Comparison of ENCODE assay signal across 8 mouse cellular contexts in genomic region chr4:119390369-119390768, GRCm38 (mm10). TPM values are rescaled to one million over a fixed set of nuclear protein-coding genes. Genes with fewer than 3 reads are reported as not detected.
DNase-seq lines count a peak whose midpoint lies in the region; ATAC-seq and TF ChIP-seq lines count a peak whose summit lies in the region.

No protein-coding gene starts in this region.

- 94% methylated on average over 1 of the region's 1 CpGs for WGBS in neural tube, embryonic 15.5 days
- 82% methylated on average over 1 of the region's 1 CpGs for WGBS in embryonic facial prominence, embryonic 10.5 days

- no peak overlapping the region for H3K4me3 ChIP-seq in gastrocnemius, adult 2 months
- no peak overlapping the region for H3K4me3 ChIP-seq in neural tube, embryonic 15.5 days (replicated peaks)
- no peak overlapping the region for H3K4me3 ChIP-seq in embryonic facial prominence, embryonic 10.5 days

- H3K36me3 ChIP-seq in neural tube, embryonic 15.5 days: peaks cover 15% of the 10 kb centered on the region
- H3K36me3 ChIP-seq in embryonic facial prominence, embryonic 10.5 days (replicated peaks): no peaks in the 10 kb centered on the region

- H3K9me3 ChIP-seq in neural tube, embryonic 15.5 days (replicated peaks): no peaks in the 10 kb centered on the region
- H3K9me3 ChIP-seq in embryonic facial prominence, embryonic 10.5 days: no peaks in the 10 kb centered on the region

- H3K4me2 ChIP-seq in neural tube, embryonic 15.5 days: no peak overlapping the region

- peak; percentile 33; the same call in 1 of the 2 replicates for TF ChIP-seq CTCF in gastrocnemius, adult 2 months (IDR thresholded peaks at IDR 0.05)

- H3K27me3 ChIP-seq in neural tube, embryonic 15.5 days (replicated peaks): no peaks in the 10 kb centered on the region
- 0 out of 2 replicates have a peak, but pooled peaks cover 5% of the 10 kb centered on the region for H3K27me3 ChIP-seq in embryonic facial prominence, embryonic 10.5 days (replicated peaks; ENCODE audit: low read depth, poor library complexity, severe bottlenecking)

- H3K27ac ChIP-seq in gastrocnemius, adult 2 months: no peak overlapping the region
- H3K27ac ChIP-seq in neural tube, embryonic 15.5 days (replicated peaks): no peak overlapping the region
- H3K27ac ChIP-seq in embryonic facial prominence, embryonic 10.5 days (replicated peaks): no peak overlapping the region

- no peak for DNase-seq in gastrocnemius, adult 2 months
- no peak for DNase-seq in gastrocnemius, postnatal 4 days (ENCODE audit: low spot score in 2 of 2)
- DNase-seq in neural tube, embryonic 10.5 days (ENCODE audit: extremely low spot score, low spot score): peak; percentile 48
- DNase-seq in embryonic facial prominence, embryonic 10.5 days (ENCODE audit: low spot score): peak; percentile 49
- peak; percentile 14 for DNase-seq in retina, postnatal 7 days (ENCODE audit: low read depth, low spot score)
- DNase-seq in layer of hippocampus, adult 9-11 months: no peak
- no peak for DNase-seq in cerebellum, adult 9-10 months

- H3K4me1 ChIP-seq in neural tube, embryonic 15.5 days: no peaks in the 10 kb centered on the region
- H3K4me1 ChIP-seq in embryonic facial prominence, embryonic 10.5 days: no peaks in the 10 kb centered on the region

- no peak overlapping the region for H3K9ac ChIP-seq in neural tube, embryonic 15.5 days (replicated peaks)

- ATAC-seq in neural tube, embryonic 15.5 days (ENCODE audit: low FRiP score): no peak

- intact Hi-C loops in gastrocnemius, adult 2 months (cut with DNase I): no loop called here

RNA-seq across cellular contexts. Expression of gene Ccdc30, which starts 25.0 kb away (rescaled TPM):
- not detected for total RNA-seq in gastrocnemius, adult 2 months (2021)
- under 1 TPM; 0.44 to 0.61 TPM for total RNA-seq in gastrocnemius, postnatal 4 days (2021)
- 20.2 and 22.0 TPM in 2 replicates for polyA plus RNA-seq in neural tube, embryonic 15.5 days (2015; fragmentation: Nextera tagmentation; extraction: Ambion mirVana)
- 5.1 and 6.4 TPM in 2 replicates for polyA plus RNA-seq in embryonic facial prominence, embryonic 10.5 days (2016; fragmentation: Nextera tagmentation; extraction: Ambion mirVana)

RNA-seq across cellular contexts. Expression of gene Ppcs, which starts 31.9 kb away (rescaled TPM):
- 1 to 10 TPM; 4.0 to 5.0 TPM for total RNA-seq in gastrocnemius, adult 2 months (2021)
- 1 to 10 TPM; 5.7 to 6.0 TPM for total RNA-seq in gastrocnemius, postnatal 4 days (2021)
- 21.8 and 28.5 TPM in 2 replicates for polyA plus RNA-seq in neural tube, embryonic 15.5 days (2015; fragmentation: Nextera tagmentation; extraction: Ambion mirVana)
- polyA plus RNA-seq in embryonic facial prominence, embryonic 10.5 days (2016; fragmentation: Nextera tagmentation; extraction: Ambion mirVana): 33.2 and 35.3 TPM in 2 replicates

RNA-seq across cellular contexts. Expression of gene Zmynd12, which starts 32.2 kb away (rescaled TPM):
- total RNA-seq in gastrocnemius, adult 2 months (2021): not detected
- total RNA-seq in gastrocnemius, postnatal 4 days (2021): not detected
- polyA plus RNA-seq in neural tube, embryonic 15.5 days (2015; fragmentation: Nextera tagmentation; extraction: Ambion mirVana): 0.44 and 0.46 TPM in 2 replicates
- polyA plus RNA-seq in embryonic facial prominence, embryonic 10.5 days (2016; fragmentation: Nextera tagmentation; extraction: Ambion mirVana): 0.15 and 0.36 TPM in 2 replicates

Comparison
In these comparisons a context has a peak if more than half of its experiments do, and no peak if none do; other contexts are left out.
1. DNase-seq: peak in neural tube, embryonic 10.5 days (single experiment), embryonic facial prominence, embryonic 10.5 days (single experiment) and retina, postnatal 7 days (single experiment); none in gastrocnemius, adult 2 months (single experiment), gastrocnemius, postnatal 4 days (0 of 2), layer of hippocampus, adult 9-11 months (single experiment) and cerebellum, adult 9-10 months (single experiment).